Mouse (Mus musculus) liver, embryonic 13.5 days (tissue): ENCODE measurements around the gene Fgfr2. TPM values are rescaled to one million over a fixed set of nuclear protein-coding genes. Genes with fewer than 3 reads are reported as not detected.

Experiments
- ATAC-seq: fragments of 200-750 bp; cut with Nextera tagmentation; 2 replicates; pipeline ENCODE4 v1.8.0; 2017; ENCODE audit warnings: low read depth, mild to moderate bottlenecking, moderate number of reproducible peaks, moderate library complexity
- DNase-seq: peaks from one replicate; pipeline ENCODE4 v3.0.0; 2022
- H3K27ac ChIP-seq: fragments of 300-500 bp; sonication (generic); 2 replicates; pipeline ENCODE4 v1.5.1; 2015; ENCODE audit warnings: moderate library complexity, mild to moderate bottlenecking, inconsistent platforms
- H3K27me3 ChIP-seq: fragments of 300-500 bp; sonication (generic); 2 replicates; pipeline ENCODE4 v1.6.1; 2015; ENCODE audit warnings: mild to moderate bottlenecking, inconsistent platforms
- H3K36me3 ChIP-seq: fragments of 300-500 bp; sonication (generic); 2 replicates; pipeline ENCODE4 v1.6.1; 2015; ENCODE audit warnings: mild to moderate bottlenecking, inconsistent platforms
- H3K4me1 ChIP-seq: fragments of 300-500 bp; sonication (generic); replicated peaks from 2 replicates; pipeline ENCODE4 v1.6.1; 2015; ENCODE audit warnings: inconsistent platforms
- H3K4me2 ChIP-seq: fragments of 300-500 bp; sonication (generic); 2 replicates; pipeline ENCODE4 v1.6.1; 2015; ENCODE audit warnings: inconsistent platforms, mild to moderate bottlenecking, moderate library complexity
- H3K4me3 ChIP-seq: fragments of 300-500 bp; sonication (generic); replicated peaks from 2 replicates; pipeline ENCODE4 v1.5.1; 2015; ENCODE audit warnings: mild to moderate bottlenecking, inconsistent platforms
- H3K9ac ChIP-seq: fragments of 300-500 bp; sonication (generic); 2 replicates; pipeline ENCODE4 v1.6.1; 2015; ENCODE audit warnings: mild to moderate bottlenecking, inconsistent platforms
- H3K9me3 ChIP-seq: fragments of 300-500 bp; sonication (generic); replicated peaks from 2 replicates; pipeline ENCODE4 v1.6.1; 2016; ENCODE audit warnings: inconsistent platforms
- WGBS: fragments of 180-500 bp; shearing (Covaris S2); methylation state at CpG from one replicate; pipeline ENCODE4 v1.1.7; 2015; ENCODE audit not compliant: insufficient replicate concordance; 5-methylcytosine and 5-hydroxymethylcytosine counted together
- polyA plus RNA-seq: library from polyadenylated mRNA; unstranded; fragments of >200 nt; fragmentation: Nextera tagmentation; extraction: Ambion mirVana; gene quantifications from 2 replicates; pipeline ENCODE4 v1.2.1, GENCODE M21; 2015

Gene Fgfr2
- polyA plus RNA-seq, 1 experiment from 2014 or later = 8.9 TPM

DNA sequence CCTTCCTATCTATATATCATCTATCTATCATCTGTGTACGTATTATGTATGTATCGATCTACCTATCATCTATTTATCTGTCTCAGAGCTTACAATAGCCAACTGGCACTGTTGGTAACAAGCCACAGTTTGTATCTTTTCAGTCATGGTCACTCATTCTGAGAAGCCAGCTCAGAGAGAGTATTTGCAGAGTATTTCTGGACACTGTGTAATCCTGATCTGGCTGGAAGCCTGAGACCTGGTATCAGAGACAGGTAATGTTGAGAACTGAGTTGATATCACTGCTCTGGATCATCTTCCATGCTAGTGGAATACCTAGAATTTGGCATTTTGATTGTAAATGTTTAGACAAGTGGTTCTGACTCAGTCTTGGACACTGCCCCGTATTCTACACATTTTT, 2492.2 kb downstream of the Fgfr2 start:
- Histone ChIP-seq H3K27ac (no peak overlapping the region), H3K4me1 (peaks cover 13% of the 10 kb centered on the region; the same call in 1 of the 2 replicates), H3K9ac (no peak overlapping the region), H3K36me3 (no peaks in the 10 kb centered on the region), H3K4me2 (no peak overlapping the region), H3K27me3 (0 out of 2 replicates have a peak, but pooled peaks cover 2% of the 10 kb centered on the region), H3K4me3 (no peak overlapping the region), H3K9me3 (no peaks in the 10 kb centered on the region)
- no peak for ATAC-seq
- WGBS = 66% methylated on average over 3 of the region's 3 CpGs
- DNase-seq = no peak

DNA sequence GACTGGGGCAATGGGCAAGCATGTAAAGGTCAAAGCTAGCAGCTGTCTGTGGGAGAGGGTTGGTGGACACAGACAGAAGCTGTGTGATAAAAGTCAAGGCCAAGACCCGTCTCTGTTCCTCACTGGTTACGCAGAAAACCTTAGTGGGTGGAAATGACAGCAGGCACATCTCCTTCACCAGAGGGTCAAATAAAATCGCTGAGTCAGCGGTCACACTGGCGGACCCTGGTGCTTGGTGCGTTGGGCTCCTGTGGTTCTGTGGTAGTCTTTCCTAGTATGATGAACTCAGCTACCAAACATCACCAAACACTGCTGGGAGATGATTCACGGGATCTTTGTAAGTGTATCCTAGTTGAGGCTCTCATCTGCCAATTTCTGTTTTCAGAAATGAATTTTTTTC, 2493.2 kb downstream of the Fgfr2 start:
- Histone ChIP-seq H3K9me3 (no peaks in the 10 kb centered on the region), H3K4me2 (no peak overlapping the region), H3K27ac (no peak overlapping the region), H3K9ac (no peak overlapping the region), H3K4me1 (peaks cover 9% of the 10 kb centered on the region; the same call in 1 of the 2 replicates), H3K4me3 (no peak overlapping the region), H3K27me3 (0 out of 2 replicates have a peak, but pooled peaks cover 2% of the 10 kb centered on the region), H3K36me3 (no peaks in the 10 kb centered on the region)
- no peak for ATAC-seq
- 67% methylated on average over 7 of the region's 7 CpGs for WGBS
- DNase-seq = no peak

- no peak for ATAC-seq
- Histone ChIP-seq H3K4me2 (no peak overlapping the region), H3K9me3 (no peaks in the 10 kb centered on the region), H3K27ac (no peak overlapping the region), H3K9ac (no peak overlapping the region), H3K36me3 (no peaks in the 10 kb centered on the region), H3K4me3 (no peak overlapping the region), H3K4me1 (peaks cover 9% of the 10 kb centered on the region; the same call in 1 of the 2 replicates), H3K27me3 (0 out of 2 replicates have a peak, but pooled peaks cover 2% of the 10 kb centered on the region)
- 14% methylated on average over 1 of the region's 1 CpGs for WGBS
- DNase-seq = no peak
Observed at GRCm38 (mm10) chr7:130628601-130629000, 2494.5 kb downstream of the Fgfr2 start.

GRCm38 (mm10) chr7:130625361-130625760, 2497.8 kb downstream of the Fgfr2 start:
- Histone ChIP-seq H3K4me2 (no peak overlapping the region), H3K36me3 (no peaks in the 10 kb centered on the region), H3K27me3 (0 out of 2 replicates have a peak, but pooled peaks cover 2% of the 10 kb centered on the region), H3K9me3 (no peaks in the 10 kb centered on the region), H3K27ac (no peak overlapping the region), H3K4me3 (no peak overlapping the region), H3K4me1 (no peaks in the 10 kb centered on the region), H3K9ac (no peak overlapping the region)
- 56% methylated on average over 7 of the region's 7 CpGs for WGBS
- DNase-seq = no peak
- no peak for ATAC-seq

GRCm38 (mm10) chr7:130624299-130624698, 2498.9 kb downstream of the Fgfr2 start:
- no peak overlapping the region for H3K4me2 ChIP-seq
- DNase-seq (no peak), ATAC-seq (no peak)
- no peak overlapping the region for H3K9ac ChIP-seq
- H3K36me3 ChIP-seq = no peaks in the 10 kb centered on the region
- 77% methylated on average over 9 of the region's 9 CpGs for WGBS
- H3K27me3 ChIP-seq = 0 out of 2 replicates have a peak, but pooled peaks cover 2% of the 10 kb centered on the region
- no peaks in the 10 kb centered on the region for H3K4me1 ChIP-seq
- no peak overlapping the region for H3K27ac ChIP-seq
- no peak overlapping the region for H3K4me3 ChIP-seq
- H3K9me3 ChIP-seq = no peaks in the 10 kb centered on the region

GRCm38 (mm10) chr7:130622359-130622758, 2500.8 kb downstream of the Fgfr2 start:
- Histone ChIP-seq H3K9ac (no peak overlapping the region), H3K4me3 (no peak overlapping the region), H3K27ac (no peak overlapping the region), H3K4me1 (no peaks in the 10 kb centered on the region), H3K9me3 (no peaks in the 10 kb centered on the region), H3K27me3 (0 out of 2 replicates have a peak, but pooled peaks cover 2% of the 10 kb centered on the region), H3K36me3 (no peaks in the 10 kb centered on the region), H3K4me2 (no peak overlapping the region)
- DNase-seq = no peak
- WGBS = 61% methylated on average over 4 of the region's 4 CpGs
- no peak for ATAC-seq

DNA sequence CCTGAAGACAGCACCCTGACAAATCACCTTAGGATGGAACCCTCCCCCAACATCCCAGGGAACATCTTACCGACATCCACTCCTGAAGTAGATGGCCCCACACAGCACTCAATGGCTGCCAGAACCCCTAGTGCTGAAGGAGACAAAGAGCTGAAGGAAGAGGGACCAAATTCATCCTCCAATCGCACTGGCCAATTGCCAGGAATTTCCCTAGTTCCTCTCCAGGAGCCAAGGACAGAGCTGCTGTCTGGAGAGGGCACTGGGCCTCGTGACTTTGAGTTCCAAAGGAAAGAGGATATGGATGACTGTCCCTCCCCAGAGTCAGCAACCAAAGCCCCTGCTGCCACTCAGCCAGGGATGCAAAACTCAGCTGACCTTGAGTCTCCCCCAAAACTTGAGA, 2501.2 kb downstream of the Fgfr2 start:
- Histone ChIP-seq H3K9ac (no peak overlapping the region), H3K4me2 (no peak overlapping the region), H3K36me3 (no peaks in the 10 kb centered on the region), H3K27ac (no peak overlapping the region), H3K27me3 (0 out of 2 replicates have a peak, but pooled peaks cover 2% of the 10 kb centered on the region), H3K4me3 (no peak overlapping the region), H3K4me1 (no peaks in the 10 kb centered on the region), H3K9me3 (no peaks in the 10 kb centered on the region)
- 41% methylated on average over 3 of the region's 3 CpGs for WGBS
- no peak for DNase-seq
- ATAC-seq = no peak

- Histone ChIP-seq H3K4me2 (no peak overlapping the region), H3K4me1 (no peaks in the 10 kb centered on the region), H3K9me3 (no peaks in the 10 kb centered on the region), H3K4me3 (no peak overlapping the region), H3K27me3 (no peaks in the 10 kb centered on the region), H3K36me3 (no peaks in the 10 kb centered on the region), H3K9ac (no peak overlapping the region), H3K27ac (no peak overlapping the region)
- 70% methylated on average over 2 of the region's 2 CpGs for WGBS
- no peak for DNase-seq
- ATAC-seq = no peak
Observed at GRCm38 (mm10) chr7:130621068-130621467, 2502.1 kb downstream of the Fgfr2 start.

- Histone ChIP-seq H3K27ac (no peak overlapping the region), H3K4me3 (no peak overlapping the region), H3K9ac (no peak overlapping the region), H3K27me3 (no peaks in the 10 kb centered on the region), H3K9me3 (no peaks in the 10 kb centered on the region), H3K4me2 (no peak overlapping the region), H3K4me1 (no peaks in the 10 kb centered on the region), H3K36me3 (no peaks in the 10 kb centered on the region)
- DNase-seq (no peak), ATAC-seq (no peak)
- 85% methylated on average over 3 of the region's 3 CpGs for WGBS
Observed at GRCm38 (mm10) chr7:130617591-130617990, 2505.6 kb downstream of the Fgfr2 start.

GRCm38 (mm10) chr7:130613973-130614372, 2509.2 kb downstream of the Fgfr2 start:
- Histone ChIP-seq H3K4me3 (no peak overlapping the region), H3K27me3 (no peaks in the 10 kb centered on the region), H3K27ac (no peak overlapping the region), H3K36me3 (no peaks in the 10 kb centered on the region), H3K4me2 (no peak overlapping the region), H3K9ac (no peak overlapping the region), H3K9me3 (no peaks in the 10 kb centered on the region), H3K4me1 (no peaks in the 10 kb centered on the region)
- ATAC-seq = no peak
- WGBS = 63% methylated on average over 4 of the region's 4 CpGs
- DNase-seq = no peak

- no peak for ATAC-seq
- Histone ChIP-seq H3K4me2 (no peak overlapping the region), H3K27ac (no peak overlapping the region), H3K27me3 (no peaks in the 10 kb centered on the region), H3K4me3 (no peak overlapping the region), H3K9me3 (no peaks in the 10 kb centered on the region), H3K36me3 (no peaks in the 10 kb centered on the region), H3K4me1 (no peaks in the 10 kb centered on the region), H3K9ac (no peak overlapping the region)
- DNase-seq = no peak
- 75% methylated on average over 4 of the region's 4 CpGs for WGBS
Observed at GRCm38 (mm10) chr7:130606958-130607357, 2516.2 kb downstream of the Fgfr2 start.

GRCm38 (mm10) chr7:130605111-130605510, 2518.0 kb downstream of the Fgfr2 start:
- DNase-seq = no peak
- Histone ChIP-seq H3K9me3 (no peaks in the 10 kb centered on the region), H3K9ac (no peak overlapping the region), H3K4me3 (no peak overlapping the region), H3K27me3 (no peaks in the 10 kb centered on the region), H3K4me1 (no peaks in the 10 kb centered on the region), H3K36me3 (no peaks in the 10 kb centered on the region), H3K27ac (no peak overlapping the region), H3K4me2 (no peak overlapping the region)
- ATAC-seq = no peak
- 18% methylated on average over 6 of the region's 6 CpGs for WGBS
